Mouse (Mus musculus) forebrain, postnatal 0 days (tissue): ENCODE measurements around the gene Pik3c2b. TPM values are rescaled to one million over a fixed set of nuclear protein-coding genes. Genes with fewer than 3 reads are reported as not detected.

Experiments used
- ATAC-seq: fragments of 200-750 bp; cut with Nextera tagmentation; 2 replicates; pipeline ENCODE4 v1.8.0; 2017; ENCODE audit warnings: mild to moderate bottlenecking, moderate library complexity
- DNase-seq: peaks from one replicate; pipeline ENCODE4 v3.0.0-alpha.2; 2015
- H3K27ac ChIP-seq: fragments of 300-500 bp; sonication (generic); 2 replicates; pipeline ENCODE4 v1.5.1; 2014; ENCODE audit warnings: low read depth, mild to moderate bottlenecking, antibody characterized with exemption, low read length, moderate library complexity, mixed read lengths
- H3K27me3 ChIP-seq: fragments of 300-500 bp; sonication (generic); 2 replicates; pipeline ENCODE4 v1.6.1; 2014; ENCODE audit warnings: mild to moderate bottlenecking, low read length, mixed read lengths; ENCODE audit not compliant: insufficient read depth
- H3K36me3 ChIP-seq: fragments of 300-500 bp; sonication (generic); 2 replicates; pipeline ENCODE4 v1.6.1; 2014; ENCODE audit warnings: mild to moderate bottlenecking, moderate library complexity; ENCODE audit not compliant: insufficient read depth
- H3K4me1 ChIP-seq: fragments of 300-500 bp; sonication (generic); 2 replicates; pipeline ENCODE4 v1.6.1; 2014; ENCODE audit warnings: antibody characterized with exemption; ENCODE audit not compliant: insufficient read depth
- H3K4me2 ChIP-seq: fragments of 300-500 bp; sonication (generic); 2 replicates; pipeline ENCODE4 v1.6.1; 2014; ENCODE audit warnings: low read depth, mild to moderate bottlenecking, moderate library complexity
- H3K4me3 ChIP-seq: fragments of 300-500 bp; sonication (generic); 2 replicates; pipeline ENCODE4 v1.5.1; 2014; ENCODE audit warnings: low read depth, low read length, mixed read lengths
- H3K9ac ChIP-seq: fragments of 300-500 bp; sonication (generic); 2 replicates; pipeline ENCODE4 v1.6.1; 2014; ENCODE audit warnings: mild to moderate bottlenecking
- H3K9me3 ChIP-seq: fragments of 300-500 bp; sonication (generic); 2 replicates; pipeline ENCODE4 v1.6.1; 2016; ENCODE audit warnings: low read length
- CTCF ChIP-seq: sonication (generic); IDR thresholded peaks from 2 replicates; pipeline ENCODE4 v1.5.1; 2016; ENCODE audit warnings: antibody characterized with exemption, control low read depth, low read depth
- WGBS: fragments of 180-500 bp; shearing (Covaris S2); extraction: QIAGEN DNeasy Blood & Tissue Kit; methylation state at CpG from one replicate; pipeline ENCODE4 v1.1.7; 2014; 5-methylcytosine and 5-hydroxymethylcytosine counted together
- polyA plus RNA-seq: library from polyadenylated mRNA; unstranded; fragments of >200 nt; fragmentation: Nextera tagmentation; extraction: Ambion mirVana; gene quantifications from 2 replicates; pipeline ENCODE4 v1.2.1, GENCODE M21; 2015
- total RNA-seq: library from RNA; depleted of rRNA; stranded (reverse); fragments of >200 nt; gene quantifications from 2 replicates; pipeline ENCODE4 v1.2.3, GENCODE M21; 2014; rRNA removed

Pik3c2b gene
- total and polyA plus RNA-seq, 2 experiments from 2014 or later: 7.2 to 17.1 TPM

DNA sequence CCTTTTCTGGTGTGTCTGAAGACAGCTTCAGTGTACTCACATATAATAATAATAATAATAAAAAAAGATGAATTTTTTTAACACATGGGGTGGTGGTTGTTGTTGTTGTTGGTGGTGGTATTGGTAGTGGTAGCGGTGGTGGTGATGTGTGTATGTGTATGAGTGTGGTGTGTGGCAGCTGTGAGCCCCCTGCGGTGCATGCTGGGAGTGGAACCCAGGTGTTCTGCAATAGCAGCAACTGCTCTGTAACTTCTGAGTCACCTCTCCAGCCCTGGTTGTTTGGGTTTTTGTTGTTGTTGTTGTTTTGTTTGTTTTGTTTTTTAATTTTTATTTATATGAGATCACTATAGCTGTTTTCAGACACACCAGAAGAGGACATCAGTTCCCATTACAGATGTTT, 105.1 kb downstream of the Pik3c2b start:
- Histone ChIP-seq H3K27me3 (no peaks in the 10 kb centered on the region), H3K27ac (no peak overlapping the region), H3K4me2 (no peak overlapping the region), H3K4me1 (no peaks in the 10 kb centered on the region), H3K9me3 (no peaks in the 10 kb centered on the region), H3K9ac (no peak overlapping the region), H3K4me3 (no peak overlapping the region), H3K36me3 (no peaks in the 10 kb centered on the region)
- 100% methylated on average over 2 of the region's 2 CpGs for WGBS
- ATAC-seq (no peak), DNase-seq (no peak)
- no peak for TF ChIP-seq CTCF

DNA sequence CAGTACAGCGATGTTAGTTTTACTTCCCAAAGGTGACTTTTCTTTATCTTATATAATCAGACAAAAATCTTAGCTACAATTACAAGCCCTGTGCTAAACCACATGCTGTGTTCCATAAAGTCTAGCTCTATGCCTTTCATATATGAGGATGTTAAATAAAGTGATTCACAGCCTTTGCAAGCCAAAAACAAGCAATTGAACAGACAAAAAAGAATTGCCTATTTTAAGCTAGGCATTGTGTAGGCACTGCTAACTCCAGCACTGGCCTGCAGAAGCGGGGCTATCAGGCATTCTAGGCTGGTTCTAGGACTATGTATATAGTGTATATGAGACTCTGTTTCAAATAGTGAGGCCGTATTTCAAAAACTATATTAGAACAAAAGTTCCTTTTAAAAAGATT, 106.7 kb downstream of the Pik3c2b start:
- 93% methylated on average over 3 of the region's 3 CpGs for WGBS
- no peak for ATAC-seq
- Histone ChIP-seq H3K4me3 (no peak overlapping the region), H3K27me3 (no peaks in the 10 kb centered on the region), H3K27ac (no peak overlapping the region), H3K9me3 (no peaks in the 10 kb centered on the region), H3K4me1 (no peaks in the 10 kb centered on the region), H3K4me2 (no peak overlapping the region), H3K9ac (no peak overlapping the region), H3K36me3 (no peaks in the 10 kb centered on the region)
- TF ChIP-seq CTCF: no peak
- no peak for DNase-seq

DNA sequence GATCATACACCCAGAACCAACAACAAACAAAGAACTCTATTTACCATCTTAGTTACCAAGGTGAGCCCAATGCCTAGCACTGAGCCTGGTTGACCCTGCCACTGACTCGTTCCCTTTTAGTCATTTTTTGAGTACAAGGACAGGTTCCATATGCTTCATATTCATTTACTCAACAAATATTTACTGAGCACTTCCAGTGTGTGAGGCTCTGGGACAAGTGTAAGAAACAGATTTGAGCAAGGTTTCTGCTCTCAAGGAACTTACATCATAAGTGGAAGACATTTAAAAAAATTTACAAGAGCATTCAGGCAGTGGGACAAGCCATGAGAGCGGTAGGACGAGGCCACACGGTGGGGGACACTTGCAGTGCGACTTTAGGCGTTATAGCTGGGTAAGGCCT, 109.8 kb downstream of the Pik3c2b start:
- 83% methylated on average over 6 of the region's 6 CpGs for WGBS
- no peak overlapping the region for H3K4me3 ChIP-seq
- H3K9me3 ChIP-seq: no peaks in the 10 kb centered on the region
- peaks cover 10% of the 10 kb centered on the region for H3K4me1 ChIP-seq
- TF ChIP-seq CTCF: no peak
- no peak overlapping the region for H3K9ac ChIP-seq
- no peak overlapping the region for H3K27ac ChIP-seq
- no peaks in the 10 kb centered on the region for H3K27me3 ChIP-seq
- H3K4me2 ChIP-seq: no peak overlapping the region
- H3K36me3 ChIP-seq: no peaks in the 10 kb centered on the region
- no peak for ATAC-seq
- DNase-seq: no peak

Other genes with a start within 250 kb of the Pik3c2b start
- gene Lrrn2, start 165.4 kb upstream of the Pik3c2b start, total RNA-seq: 31.6 and 44.6 TPM in 2 replicates
- 76.8 and 90.9 TPM in 2 replicates for gene Lrrn2, start 165.4 kb upstream of the Pik3c2b start, polyA plus RNA-seq
- gene Mdm4, start 15.1 kb upstream of the Pik3c2b start, total RNA-seq: 60.4 and 74.8 TPM in 2 replicates
- gene Mdm4, start 15.1 kb upstream of the Pik3c2b start, polyA plus RNA-seq: 22.2 and 27.4 TPM in 2 replicates
- 35.0 and 49.5 TPM in 2 replicates for gene Ppp1r15b, start 85.5 kb downstream of the Pik3c2b start, total RNA-seq
- gene Ppp1r15b, start 85.5 kb downstream of the Pik3c2b start, polyA plus RNA-seq: 13.9 and 18.7 TPM in 2 replicates
- 23.2 and 28.6 TPM in 2 replicates for gene Plekha6, start 118.5 kb downstream of the Pik3c2b start, total RNA-seq
- 3.4 and 5.7 TPM in 2 replicates for gene Plekha6, start 118.5 kb downstream of the Pik3c2b start, polyA plus RNA-seq